Mouse (Mus musculus): ENCODE results near the gene Zfp710.
"Not testable (repeated sequence)": the region's sequence is repeated elsewhere in the genome, so short reads cannot be mapped to it uniquely, and the experiment has no call there.

Zfp710 gene

GRCm38 (mm10) chr7:80026990-80027635 lies 2.5 kb downstream of the Zfp710 start:
- no peak for DNase-seq

DNA sequence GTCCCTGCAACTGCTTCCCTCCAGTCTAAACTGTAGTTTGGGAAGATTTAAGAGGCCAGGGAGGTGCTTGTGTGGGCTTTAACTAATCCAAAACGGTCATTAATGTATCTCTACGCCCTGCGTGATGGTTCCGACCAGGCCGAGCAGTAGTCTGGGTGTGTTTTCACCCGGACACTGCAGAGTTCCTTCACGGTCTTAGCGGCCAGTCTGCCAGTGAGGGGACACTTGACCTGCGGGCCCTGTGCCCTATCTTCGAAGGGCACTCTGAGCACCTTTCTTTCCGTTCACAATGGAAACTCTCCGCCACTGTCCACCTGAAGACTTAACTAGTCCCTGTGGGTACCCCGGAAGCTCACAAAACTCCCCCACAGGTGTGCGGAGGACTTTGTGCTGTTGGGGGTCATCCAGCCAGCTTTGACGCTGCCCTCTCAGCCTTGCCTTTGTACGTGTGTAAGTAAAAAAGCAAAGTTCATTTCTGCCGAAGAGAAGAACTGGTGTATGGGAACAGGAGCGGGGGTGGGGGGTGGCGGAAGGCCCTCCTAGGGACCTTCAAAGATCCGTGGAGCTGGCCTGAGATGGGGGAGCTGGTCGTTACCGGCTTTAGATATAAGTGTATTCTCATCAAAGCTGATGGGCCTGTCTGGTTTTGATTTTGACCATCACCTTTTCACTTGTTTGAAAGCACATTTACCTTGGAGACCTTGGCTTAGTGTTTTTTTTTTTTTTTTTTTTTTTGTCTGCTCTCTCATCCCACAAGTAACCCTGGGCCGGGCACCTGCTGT lies 3.2 kb downstream of the Zfp710 start:
- DNase-seq = no peak

DNA sequence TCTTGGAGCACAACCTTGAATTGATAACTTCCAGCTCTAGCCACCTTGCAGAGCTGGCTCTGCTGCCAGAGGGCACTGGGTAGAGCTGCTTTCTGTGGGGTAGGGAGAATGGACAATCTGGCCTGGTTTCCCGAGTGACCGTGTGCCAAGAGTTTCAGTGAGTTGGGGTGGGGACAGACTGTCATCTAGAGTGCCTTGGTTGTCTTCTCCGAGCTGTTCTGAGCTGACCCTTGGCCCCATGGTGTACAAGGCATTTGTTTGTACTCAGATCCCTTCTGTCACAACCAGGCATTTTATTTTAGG lies 3.8 kb downstream of the Zfp710 start:
- peak; percentile 62 for DNase-seq

GRCm38 (mm10) chr7:80030009-80030408 lies 5.4 kb downstream of the Zfp710 start:
- no peak for DNase-seq

- DNase-seq = no peak
Measured at GRCm38 (mm10) chr7:80030486-80030885, 5.9 kb downstream of the Zfp710 start.

GRCm38 (mm10) chr7:80030987-80031386 lies 6.4 kb downstream of the Zfp710 start:
- no peak for DNase-seq

GRCm38 (mm10) chr7:80031478-80031877 lies 6.9 kb downstream of the Zfp710 start:
- no peak for DNase-seq

- DNase-seq = no peak
Measured at GRCm38 (mm10) chr7:80032216-80033052, 7.8 kb downstream of the Zfp710 start.

- DNase-seq = no peak
Measured at GRCm38 (mm10) chr7:80033064-80033717, 8.6 kb downstream of the Zfp710 start.

DNA sequence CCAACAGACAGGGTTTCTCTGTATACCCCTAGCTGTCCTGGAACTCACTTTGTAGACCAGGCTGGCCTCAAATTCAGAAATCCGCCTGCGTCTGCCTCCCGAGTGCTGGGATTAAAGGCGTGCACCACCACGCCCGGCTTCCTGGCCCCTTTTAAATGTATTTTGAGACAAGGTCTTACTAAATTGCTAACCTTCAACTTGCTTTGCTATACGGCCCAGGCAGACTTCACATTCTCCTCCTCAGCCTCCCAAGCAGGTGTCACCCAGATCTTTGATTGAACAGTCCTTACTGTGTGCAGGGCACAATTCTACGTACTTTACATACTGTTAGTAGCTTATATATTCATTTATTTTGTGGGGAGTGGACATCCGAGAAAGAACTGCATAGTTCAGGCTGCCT lies 9.2 kb downstream of the Zfp710 start:
- DNase-seq = no peak

DNA sequence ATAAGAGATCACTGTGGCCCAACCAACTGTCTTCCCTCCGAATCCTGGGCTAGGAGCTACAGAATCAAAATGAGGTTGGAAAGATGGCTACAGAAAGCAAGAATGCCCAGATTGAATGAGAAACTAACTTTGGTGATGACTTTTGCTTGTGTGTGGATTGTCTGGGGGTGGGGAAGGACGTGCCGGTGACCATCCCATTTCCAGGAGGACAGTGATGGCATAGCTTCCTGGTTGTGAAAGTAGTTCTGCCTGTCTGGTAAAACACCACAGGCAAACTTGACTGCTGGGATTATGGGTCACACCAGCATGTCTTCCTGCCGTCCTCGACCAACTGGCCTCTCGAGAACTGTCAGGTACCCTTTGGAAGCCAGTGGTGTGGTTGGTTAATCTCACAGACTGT lies 10.5 kb downstream of the Zfp710 start:
- no peak for DNase-seq

DNA sequence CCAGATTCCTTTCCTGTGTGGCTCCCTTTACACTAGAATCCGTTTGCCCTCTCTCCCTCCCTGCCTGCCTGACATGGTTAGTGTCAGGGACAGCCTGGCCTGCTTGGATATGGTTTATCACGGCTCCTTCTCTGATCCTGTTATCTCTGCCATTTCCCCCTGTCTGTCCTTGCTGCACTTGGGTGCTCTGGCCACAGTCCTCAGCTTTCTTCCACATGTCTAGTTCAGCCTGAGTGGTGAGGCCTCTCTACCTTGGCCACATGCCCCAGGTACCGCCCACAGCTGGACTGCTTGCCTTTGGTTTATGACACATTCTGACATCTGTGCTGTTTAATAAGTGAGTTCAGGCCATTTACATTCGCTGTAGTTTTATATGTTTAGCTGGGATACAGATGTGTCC lies 11.1 kb downstream of the Zfp710 start:
- DNase-seq = no peak

GRCm38 (mm10) chr7:80039699-80040098 lies 15.1 kb downstream of the Zfp710 start:
- no peak for DNase-seq

- DNase-seq = no peak
Measured at GRCm38 (mm10) chr7:80044170-80044569, 19.6 kb downstream of the Zfp710 start.

DNA sequence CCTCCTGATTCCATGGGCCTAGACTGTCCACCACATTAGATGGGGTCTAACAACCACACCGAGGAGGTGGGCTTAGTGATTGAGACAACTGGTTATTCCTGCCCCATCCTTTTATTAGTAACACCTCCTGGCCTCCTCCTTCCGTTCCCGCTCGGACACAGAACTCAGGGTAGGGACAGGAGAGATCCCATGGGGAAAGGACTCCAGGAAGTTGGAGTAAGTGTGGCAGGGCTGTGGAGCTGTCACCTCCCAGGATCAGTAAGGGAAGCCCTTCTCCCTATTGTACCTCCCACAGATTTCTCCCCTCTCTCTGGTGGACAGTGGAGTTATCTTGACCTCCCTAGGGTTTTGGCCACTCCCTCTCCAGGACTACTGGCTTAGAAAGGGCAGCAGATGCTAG lies 22.4 kb downstream of the Zfp710 start:
- no peak for DNase-seq

DNA sequence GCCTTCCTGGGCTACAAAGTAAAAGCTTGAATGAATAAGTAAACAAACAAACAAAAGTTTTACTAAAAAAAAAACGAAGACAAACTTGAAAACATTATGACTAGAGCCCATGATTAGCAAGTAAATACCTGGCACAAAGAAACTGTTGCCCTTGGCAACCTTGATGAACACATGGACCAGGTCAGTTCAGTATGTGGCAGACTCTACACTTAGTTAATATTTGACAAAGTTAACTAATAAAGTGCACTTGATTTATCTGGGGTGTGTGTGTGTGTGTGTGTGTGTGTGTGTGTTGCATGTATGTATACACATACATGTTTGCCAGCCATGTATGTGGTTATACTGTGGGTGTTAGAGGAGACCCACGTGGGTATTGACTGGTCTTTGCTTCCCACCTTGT lies 25.1 kb downstream of the Zfp710 start:
- DNase-seq = no peak

- not testable (repeated sequence) for DNase-seq
Measured at GRCm38 (mm10) chr7:80050382-80050781, 25.8 kb downstream of the Zfp710 start.

GRCm38 (mm10) chr7:80051835-80052234 lies 27.2 kb downstream of the Zfp710 start:
- DNase-seq = no peak

- no peak for DNase-seq
Measured at GRCm38 (mm10) chr7:80052261-80052660, 27.6 kb downstream of the Zfp710 start.

- DNase-seq = no peak
Measured at GRCm38 (mm10) chr7:80053147-80053546, 28.5 kb downstream of the Zfp710 start.

DNA sequence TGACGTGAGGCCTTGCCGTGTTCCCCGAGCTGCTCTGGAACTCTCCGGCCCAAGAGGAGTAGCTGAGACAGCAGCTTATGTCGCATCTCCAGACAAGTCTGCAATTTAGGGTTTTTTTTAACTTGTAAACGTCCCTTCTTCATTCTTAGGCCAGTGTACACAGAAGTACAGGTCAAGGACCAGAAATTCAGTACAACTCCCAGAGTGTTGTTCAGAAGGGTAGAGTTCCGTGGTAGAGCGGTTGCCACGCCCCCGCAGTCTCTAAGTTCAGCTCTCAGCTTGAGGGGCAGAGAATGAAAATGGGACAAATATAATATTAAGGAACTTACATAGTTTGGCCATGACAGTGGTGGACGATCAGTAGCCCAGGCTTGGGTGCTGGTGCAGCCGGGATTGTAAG lies 31.2 kb downstream of the Zfp710 start:
- no peak for DNase-seq

DNA sequence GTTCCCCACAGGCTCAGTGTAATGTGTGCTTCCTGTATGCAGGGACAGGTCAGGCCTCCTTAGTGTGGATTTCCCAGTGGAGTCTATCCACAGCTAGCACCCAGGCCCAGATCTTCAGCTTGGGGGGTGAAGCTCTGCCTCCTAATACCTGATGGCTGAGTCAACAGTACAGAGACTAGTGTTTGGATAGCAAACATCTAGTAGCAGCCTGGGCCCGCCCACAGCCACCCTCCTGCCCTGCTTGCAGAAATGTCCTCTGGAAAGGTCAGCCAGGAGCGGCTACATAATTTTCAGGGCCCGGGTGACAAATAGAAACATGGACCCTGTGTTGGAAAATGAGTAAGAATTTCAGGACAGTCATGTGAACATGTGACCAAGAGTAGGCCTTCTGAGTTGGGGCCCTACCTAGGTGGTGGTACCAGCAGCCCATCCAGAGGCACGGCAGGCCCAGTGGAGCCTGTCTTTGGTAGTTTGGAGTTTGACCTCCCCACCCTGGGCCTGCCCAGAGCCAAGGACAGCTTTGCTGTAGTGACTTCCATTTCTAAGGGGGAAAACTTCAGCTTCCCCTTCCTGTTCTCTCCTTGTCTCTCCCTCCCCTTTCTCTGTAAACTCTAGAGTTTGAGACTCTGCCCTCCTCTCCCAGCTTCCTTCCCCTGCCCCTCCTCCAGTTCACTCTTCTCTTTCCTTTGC lies 32.5 kb downstream of the Zfp710 start:
- no peak for DNase-seq

DNA sequence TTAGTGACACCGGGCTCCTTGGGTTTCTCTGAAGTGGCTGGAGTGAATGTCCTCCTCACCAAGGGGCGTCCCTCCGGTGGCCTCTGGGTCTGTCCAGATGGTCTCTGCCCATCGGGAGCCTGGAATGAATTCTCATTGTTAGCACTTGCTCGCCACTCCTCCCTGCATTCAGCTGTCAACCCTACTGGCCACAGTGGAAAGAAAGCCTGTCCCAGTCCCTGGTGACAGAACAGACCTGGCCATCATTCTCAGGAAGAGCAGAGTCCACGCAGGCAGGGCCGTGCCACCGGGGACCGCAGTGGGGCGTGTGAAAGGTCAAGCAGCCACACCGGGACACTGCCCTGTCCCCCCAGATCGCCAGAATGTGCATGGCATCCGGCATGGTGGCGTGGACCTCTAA lies 33.2 kb downstream of the Zfp710 start:
- no peak for DNase-seq

Data from cerebellum, adult 11 months (tissue).